Mouse (Mus musculus) myocyte (in vitro differentiated cells): ENCODE results near the gene Tmem242. TPM values are rescaled to one million over a fixed set of nuclear protein-coding genes. Genes with fewer than 3 reads are reported as not detected.

Experiments used
- H3K27me3 ChIP-seq: one replicate; pipeline ENCODE4 v1.6.1; 2011; ENCODE audit not compliant: control insufficient read depth, insufficient read depth, insufficient read length
- H3K36me3 ChIP-seq: one replicate; pipeline ENCODE4 v1.6.1; 2011; ENCODE audit not compliant: control insufficient read depth, insufficient read depth
- H3K4me2 ChIP-seq: one replicate; pipeline ENCODE4 v1.6.1; 2011; ENCODE audit warnings: low read depth, control low read depth
- H3K4me3 ChIP-seq: one replicate; pipeline ENCODE4 v1.5.1; 2011; ENCODE audit warnings: mild to moderate bottlenecking, control low read depth, moderate library complexity
- H3K79me2 ChIP-seq: one replicate; pipeline ENCODE4 v1.6.1; 2011; ENCODE audit not compliant: control insufficient read depth, insufficient read depth
- H3ac ChIP-seq: one replicate; pipeline ENCODE4 v1.6.1; 2011; ENCODE audit not compliant: control insufficient read depth, insufficient read length
- CEBPB ChIP-seq: IDR thresholded peaks from 2 replicates; pipeline ENCODE4 v1.6.1; 2011; ENCODE audit warnings: mild to moderate bottlenecking, moderate library complexity; ENCODE audit not compliant: poor library complexity, insufficient read depth, severe bottlenecking
- E2F4 ChIP-seq: IDR thresholded peaks from one replicate; pipeline ENCODE4 v1.6.1; 2011; ENCODE audit warnings: mild to moderate bottlenecking, control low read depth, moderate library complexity; ENCODE audit not compliant: insufficient read depth
- MAX ChIP-seq: IDR thresholded peaks from one replicate; pipeline ENCODE4 v1.6.1; 2011; ENCODE audit warnings: low read depth, mild to moderate bottlenecking, control low read depth
- MYOD1 ChIP-seq, 3 experiments: IDR thresholded peaks; one replicate each; pipeline ENCODE4 v1.6.1; 2011; ENCODE audit warnings: control low read depth in 2 of 3, low read depth in 2 of 3, mild to moderate bottlenecking in 2 of 3, moderate library complexity in 1 of 3; ENCODE audit not compliant: insufficient read length in 2 of 3, control insufficient read depth in 1 of 3
- MYOG ChIP-seq, 3 experiments: IDR thresholded peaks; one replicate each; pipeline ENCODE4 v1.6.1; 2011; ENCODE audit warnings: control low read depth in 2 of 3, low read depth in 2 of 3, mild to moderate bottlenecking in 2 of 3; ENCODE audit not compliant: insufficient read length in 2 of 3, control insufficient read depth in 1 of 3, insufficient read depth in 1 of 3
- POLR2A ChIP-seq: IDR thresholded peaks from one replicate; pipeline ENCODE4 v1.6.1; 2011; ENCODE audit warnings: low read depth, mild to moderate bottlenecking, control low read depth, moderate library complexity; ENCODE audit not compliant: insufficient read length
- POLR2AphosphoS2 ChIP-seq: IDR thresholded peaks from one replicate; pipeline ENCODE4 v1.6.1; 2011; ENCODE audit warnings: low read depth, control low read depth; ENCODE audit not compliant: insufficient read length
- REST ChIP-seq: IDR thresholded peaks from one replicate; pipeline ENCODE4 v1.6.1; 2011; ENCODE audit warnings: mild to moderate bottlenecking, control low read depth, moderate library complexity; ENCODE audit not compliant: insufficient read depth, insufficient read length
- SRF ChIP-seq: IDR thresholded peaks from one replicate; pipeline ENCODE4 v1.6.1; 2011; ENCODE audit warnings: low read depth; ENCODE audit not compliant: control insufficient read depth, insufficient read length
- TCF12 ChIP-seq: IDR thresholded peaks from one replicate; pipeline ENCODE4 v1.6.1; 2011; ENCODE audit warnings: mild to moderate bottlenecking, control low read depth; ENCODE audit not compliant: poor library complexity, insufficient read depth, severe bottlenecking
- TCF3 ChIP-seq: IDR thresholded peaks from one replicate; pipeline ENCODE4 v1.6.1; 2011; ENCODE audit warnings: low read depth, control low read depth; ENCODE audit not compliant: insufficient read length
- USF1 ChIP-seq: IDR thresholded peaks from one replicate; pipeline ENCODE4 v1.6.1; 2011; ENCODE audit warnings: low read depth, mild to moderate bottlenecking, control low read depth, moderate library complexity
- polyA plus RNA-seq: library from polyadenylated mRNA; unstranded; fragments of >200 nt; fragmentation: generic; extraction: Trizol; gene quantifications from one replicate; pipeline ENCODE4 v1.2.1, GENCODE M21; 2012; ENCODE audit warnings: missing spikeins

Gene Tmem242
- polyA plus RNA-seq, 1 experiment: 80.9 TPM

DNA sequence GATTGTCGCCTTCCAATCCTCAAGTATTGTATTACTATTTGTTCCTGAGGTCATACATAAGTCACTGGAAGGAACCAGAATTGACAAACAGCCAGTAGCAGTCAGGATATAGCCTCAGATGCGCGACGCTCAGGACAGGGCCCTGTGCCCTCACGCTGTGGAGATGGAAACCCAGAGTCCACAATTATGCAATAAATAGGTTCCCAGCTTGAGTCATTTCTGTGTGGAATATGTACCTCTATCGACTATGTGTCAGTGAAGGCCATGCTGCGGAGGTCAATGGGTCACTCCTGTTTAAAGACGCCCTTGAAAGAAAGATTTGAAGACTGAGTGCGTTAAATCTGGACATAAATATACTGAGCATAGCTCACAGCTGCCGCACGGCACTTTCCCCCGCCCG, 26.7 kb downstream of the Tmem242 start:
- TF ChIP-seq MAX: no peak
- TF ChIP-seq SRF: no peak
- no peak for TF ChIP-seq REST
- TF ChIP-seq CEBPB: no peak
- no peak for TF ChIP-seq E2F4
- TF ChIP-seq TCF12: no peak
- TF ChIP-seq MYOD1 (IDR thresholded peaks at IDR 0.05; ENCODE audit: control insufficient read depth in 1 of 3, insufficient read length in 2 of 3, low read depth in 2 of 3): no peak
- no peak for TF ChIP-seq TCF3
- TF ChIP-seq USF1: no peak
- Histone ChIP-seq H3K36me3 (no peaks in the 10 kb centered on the region), H3K4me2 (no peak overlapping the region), H3K79me2 (no peaks in the 10 kb centered on the region), H3K4me3 (no peak overlapping the region), H3K27me3 (no peaks in the 10 kb centered on the region), H3ac (no peak overlapping the region)

DNA sequence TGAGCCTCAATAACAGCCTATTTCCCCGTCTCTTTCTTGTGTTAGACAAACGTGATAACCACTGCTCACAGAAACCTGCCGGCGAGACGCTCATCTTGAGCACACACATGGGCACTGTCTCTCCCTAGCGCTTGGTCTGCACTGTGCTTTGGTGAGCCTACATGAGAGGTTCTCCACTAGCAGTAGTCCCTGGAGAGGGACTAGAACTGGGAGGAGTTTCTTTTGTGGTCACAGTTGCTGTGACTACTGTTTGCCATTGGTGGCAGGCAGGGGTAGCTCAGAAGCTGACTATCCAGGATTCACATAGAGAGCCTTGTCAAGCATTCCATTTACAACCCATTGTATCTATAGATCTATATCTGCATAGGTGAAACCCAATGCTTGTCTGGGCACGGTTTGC, 27.3 kb downstream of the Tmem242 start:
- TF ChIP-seq TCF3: no peak
- TF ChIP-seq MYOD1 (IDR thresholded peaks at IDR 0.05; ENCODE audit: control insufficient read depth in 1 of 3, insufficient read length in 2 of 3, low read depth in 2 of 3): no peak
- no peak for TF ChIP-seq MAX
- no peak for TF ChIP-seq POLR2AphosphoS2
- no peak for TF ChIP-seq POLR2A
- no peak for TF ChIP-seq MYOG (IDR thresholded peaks at IDR 0.05; ENCODE audit: control insufficient read depth in 1 of 3, insufficient read depth in 1 of 3, insufficient read length in 2 of 3, low read depth in 2 of 3)
- TF ChIP-seq CEBPB: no peak
- TF ChIP-seq USF1: no peak
- TF ChIP-seq REST: no peak
- TF ChIP-seq E2F4: no peak
- no peak for TF ChIP-seq SRF
- no peak for TF ChIP-seq TCF12
- no peak overlapping the region for H3K4me2 ChIP-seq
- no peaks in the 10 kb centered on the region for H3K79me2 ChIP-seq
- H3K4me3 ChIP-seq: no peak overlapping the region
- no peaks in the 10 kb centered on the region for H3K27me3 ChIP-seq
- H3K36me3 ChIP-seq: no peaks in the 10 kb centered on the region
- H3ac ChIP-seq: no peak overlapping the region

DNA sequence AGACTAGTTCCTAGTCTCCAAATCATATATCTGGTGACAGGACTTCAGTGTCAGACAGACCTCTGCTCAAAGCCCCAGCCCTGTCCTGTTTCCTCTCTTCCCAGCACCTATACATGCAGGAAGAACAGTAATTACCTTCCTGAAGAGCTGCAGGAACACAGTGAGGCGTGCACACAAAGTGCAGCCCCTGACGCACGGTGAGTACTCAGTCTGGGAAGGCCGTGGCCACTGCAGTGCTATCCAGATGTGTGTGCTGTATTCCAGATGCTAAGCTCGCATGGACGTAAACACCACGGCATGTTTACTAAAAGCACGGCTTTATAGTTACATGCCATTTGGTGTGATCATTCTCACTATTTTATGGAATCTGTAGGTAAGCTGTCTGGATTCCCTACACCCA, 27.8 kb downstream of the Tmem242 start:
- H3ac ChIP-seq: no peak overlapping the region
- no peak overlapping the region for H3K4me2 ChIP-seq
- no peak for TF ChIP-seq POLR2A
- no peak for TF ChIP-seq REST
- no peak for TF ChIP-seq MYOG (IDR thresholded peaks at IDR 0.05; ENCODE audit: control insufficient read depth in 1 of 3, insufficient read depth in 1 of 3, insufficient read length in 2 of 3, low read depth in 2 of 3)
- no peak for TF ChIP-seq E2F4
- TF ChIP-seq USF1: no peak
- no peak for TF ChIP-seq CEBPB
- no peak for TF ChIP-seq POLR2AphosphoS2
- TF ChIP-seq MAX: no peak
- TF ChIP-seq TCF12: no peak
- TF ChIP-seq MYOD1 (IDR thresholded peaks at IDR 0.05; ENCODE audit: control insufficient read depth in 1 of 3, insufficient read length in 2 of 3, low read depth in 2 of 3): no peak
- TF ChIP-seq SRF: no peak
- TF ChIP-seq TCF3: no peak
- H3K4me3 ChIP-seq: no peak overlapping the region
- H3K27me3 ChIP-seq: no peaks in the 10 kb centered on the region
- H3K79me2 ChIP-seq: no peaks in the 10 kb centered on the region
- H3K36me3 ChIP-seq: no peaks in the 10 kb centered on the region

DNA sequence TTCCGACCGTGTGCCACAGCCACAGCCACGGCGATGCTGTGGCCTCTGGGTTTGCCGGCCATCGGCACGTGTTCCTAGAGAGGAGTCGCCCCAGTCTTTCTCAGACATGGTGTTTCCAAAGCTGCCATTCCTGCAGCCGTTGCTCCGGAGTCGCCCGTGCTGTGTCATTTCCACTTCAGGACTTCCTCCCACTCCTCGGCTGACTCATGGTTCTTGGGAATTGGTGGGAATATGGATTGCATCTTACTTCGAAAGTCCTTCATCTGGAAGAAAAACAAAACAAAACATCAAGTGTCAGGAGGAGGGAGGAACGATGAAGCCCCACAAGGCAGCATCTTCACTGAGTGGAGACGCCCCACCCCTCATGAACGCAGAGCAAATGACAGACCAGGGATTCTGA, 28.9 kb downstream of the Tmem242 start:
- TF ChIP-seq SRF: no peak
- no peak for TF ChIP-seq MYOG (IDR thresholded peaks at IDR 0.05; ENCODE audit: control insufficient read depth in 1 of 3, insufficient read depth in 1 of 3, insufficient read length in 2 of 3, low read depth in 2 of 3)
- TF ChIP-seq POLR2A: no peak
- no peak for TF ChIP-seq E2F4
- TF ChIP-seq MYOD1 (IDR thresholded peaks at IDR 0.05; ENCODE audit: control insufficient read depth in 1 of 3, insufficient read length in 2 of 3, low read depth in 2 of 3): no peak
- TF ChIP-seq TCF12: no peak
- no peak for TF ChIP-seq CEBPB
- no peak for TF ChIP-seq MAX
- TF ChIP-seq REST: no peak
- no peak for TF ChIP-seq TCF3
- TF ChIP-seq POLR2AphosphoS2: no peak
- no peak for TF ChIP-seq USF1
- H3K27me3 ChIP-seq: no peaks in the 10 kb centered on the region
- H3K79me2 ChIP-seq: no peaks in the 10 kb centered on the region
- H3K4me2 ChIP-seq: no peak overlapping the region
- no peak overlapping the region for H3ac ChIP-seq
- no peak overlapping the region for H3K4me3 ChIP-seq
- no peaks in the 10 kb centered on the region for H3K36me3 ChIP-seq
